21 mouse cellular contexts compared by ENCODE assay signal in genomic region chr8:11182148-11182484, GRCm38 (mm10).
DNase-seq lines count a peak whose midpoint lies in the region; ATAC-seq and TF ChIP-seq lines count a peak whose summit lies in the region.
"Had no signal": no experiment of that assay in that cellular context is flagged by ENCODE, and none has a peak within 500 bp of the region (broad histone marks: within the 10 kb centered on the region; RNA-seq: fewer than 3 reads in every experiment).

No protein-coding gene starts in this region.

- TF ChIP-seq POLR2A in lung, adult 2 months (IDR thresholded peaks at IDR 0.05; ENCODE audit: borderline replicate concordance, extremely low read depth, low read depth, low read length) = no peak

- H3K27me3 ChIP-seq in heart, embryonic 12.5 days (replicated peaks) = no peaks in the 10 kb centered on the region
- peaks cover 40% of the 10 kb centered on the region for H3K27me3 ChIP-seq in hindbrain, embryonic 10.5 days (ENCODE audit: insufficient read depth, poor library complexity, severe bottlenecking)
- 0 out of 2 replicates have a peak, but pooled peaks cover 2% of the 10 kb centered on the region for H3K27me3 ChIP-seq in hindbrain, embryonic 16.5 days (replicated peaks; ENCODE audit: control insufficient read depth, insufficient read depth, low read length)
- H3K27me3 ChIP-seq in lung, postnatal 0 days (replicated peaks; ENCODE audit: insufficient read depth, low read length) = no peaks in the 10 kb centered on the region
- H3K27me3 ChIP-seq: limb, embryonic 15.5 days had no signal

- ATAC-seq in heart, embryonic 12.5 days (ENCODE audit: insufficient number of reproducible peaks, low FRiP score) = no peak
- ATAC-seq in hindbrain, embryonic 16.5 days = no peak
- peak; percentile 66 for ATAC-seq in lung, postnatal 0 days
- ATAC-seq: forebrain, embryonic 16.5 days; hindbrain, postnatal 0 days; intestine, embryonic 16.5 days had no signal

- intact Hi-C loops in heart, postnatal 14 days (cut with DNase I) = no loop called here

- no peak overlapping the region for H3K4me3 ChIP-seq in heart, embryonic 12.5 days
- no peak overlapping the region for H3K4me3 ChIP-seq in hindbrain, embryonic 10.5 days
- no peak overlapping the region for H3K4me3 ChIP-seq in hindbrain, embryonic 16.5 days (ENCODE audit: low read length)
- no peak overlapping the region for H3K4me3 ChIP-seq in lung, postnatal 0 days (ENCODE audit: low read depth, low read length)
- no peak overlapping the region for H3K4me3 ChIP-seq in lung, adult 2 months (replicated peaks; ENCODE audit: extremely low read depth, low read depth, low read length)
- H3K4me3 ChIP-seq: embryonic facial prominence, embryonic 10.5 days; limb, embryonic 15.5 days; liver, embryonic 15.5 days; megakaryocyte, embryonic 14.5 days had no signal

- H3K9ac ChIP-seq in heart, embryonic 12.5 days = no peak overlapping the region
- H3K9ac ChIP-seq in hindbrain, embryonic 16.5 days (ENCODE audit: low read depth, low read length) = no peak overlapping the region
- no peak overlapping the region for H3K9ac ChIP-seq in lung, postnatal 0 days (replicated peaks; ENCODE audit: low read depth)
- H3K9ac ChIP-seq: limb, embryonic 15.5 days; liver, embryonic 15.5 days had no signal

- H3K36me3 ChIP-seq in heart, embryonic 12.5 days = no peaks in the 10 kb centered on the region
- H3K36me3 ChIP-seq in hindbrain, embryonic 10.5 days = no peaks in the 10 kb centered on the region
- no peaks in the 10 kb centered on the region for H3K36me3 ChIP-seq in hindbrain, embryonic 16.5 days (ENCODE audit: control insufficient read depth, insufficient read depth, low read length)
- no peaks in the 10 kb centered on the region for H3K36me3 ChIP-seq in lung, postnatal 0 days (ENCODE audit: insufficient read depth, low read length)
- H3K36me3 ChIP-seq: embryonic facial prominence, embryonic 10.5 days; limb, embryonic 15.5 days; liver, embryonic 15.5 days had no signal

- peak overlapping the region; percentile 93; the same call in 1 of the 2 replicates for H3K27ac ChIP-seq in heart, embryonic 12.5 days (ENCODE audit: poor library complexity, severe bottlenecking)
- 0 out of 2 replicates have a peak overlapping the region, but pooled peaks have one; percentile 23 for H3K27ac ChIP-seq in hindbrain, embryonic 10.5 days
- H3K27ac ChIP-seq in hindbrain, embryonic 16.5 days (ENCODE audit: low read depth, low read length) = no peak overlapping the region
- peak overlapping the region; percentile 47; the same call in 1 of the 2 replicates for H3K27ac ChIP-seq in lung, postnatal 0 days (ENCODE audit: low read length)
- H3K27ac ChIP-seq: embryonic facial prominence, embryonic 10.5 days; hindbrain, postnatal 0 days; limb, embryonic 15.5 days; liver, embryonic 15.5 days; stomach, postnatal 0 days had no signal

- WGBS in heart, embryonic 12.5 days = 51% methylated on average over 4 of the region's 4 CpGs
- 49% methylated on average over 4 of the region's 4 CpGs for whole genome bisulfite sequencing in hindbrain, embryonic 10.5 days
- 37% methylated on average over 4 of the region's 4 CpGs for WGBS in hindbrain, embryonic 16.5 days
- 37% methylated on average over 4 of the region's 4 CpGs for WGBS in lung, postnatal 0 days
- 56% methylated on average over 4 of the region's 4 CpGs for WGBS in lung, adult 2 months

- H3K4me1 ChIP-seq in heart, embryonic 12.5 days (replicated peaks) = peaks cover 78% of the 10 kb centered on the region
- H3K4me1 ChIP-seq in hindbrain, embryonic 10.5 days (replicated peaks) = peaks cover 32% of the 10 kb centered on the region
- H3K4me1 ChIP-seq in hindbrain, embryonic 16.5 days (ENCODE audit: control insufficient read depth, insufficient read depth, low read depth, low read length) = no peaks in the 10 kb centered on the region
- no peaks in the 10 kb centered on the region for H3K4me1 ChIP-seq in lung, postnatal 0 days (ENCODE audit: insufficient read depth, low read depth, low read length)
- H3K4me1 ChIP-seq in lung, adult 2 months (ENCODE audit: control insufficient read depth, insufficient read depth, low read length) = no peaks in the 10 kb centered on the region
- H3K4me1 ChIP-seq: limb, embryonic 15.5 days; liver, embryonic 15.5 days had no signal

- peak; percentile 19; the same call in 1 of the 2 replicates for TF ChIP-seq EP300 in lung, postnatal 0 days (IDR thresholded peaks at IDR 0.05)

- H3K4me2 ChIP-seq in heart, embryonic 12.5 days = no peak overlapping the region
- no peak overlapping the region for H3K4me2 ChIP-seq in hindbrain, embryonic 16.5 days (ENCODE audit: low read length)
- H3K4me2 ChIP-seq in lung, postnatal 0 days (replicated peaks; ENCODE audit: low read depth, low read length) = no peak overlapping the region
- H3K4me2 ChIP-seq: limb, embryonic 15.5 days; liver, embryonic 15.5 days had no signal

- no peak for TF ChIP-seq CTCF in lung, postnatal 0 days (IDR thresholded peaks at IDR 0.05)
- TF ChIP-seq CTCF in lung, adult 2 months (IDR thresholded peaks at IDR 0.05; ENCODE audit: insufficient read depth, low read length) = no peak

- H3K9me3 ChIP-seq in heart, embryonic 12.5 days (replicated peaks) = no peaks in the 10 kb centered on the region
- H3K9me3 ChIP-seq in hindbrain, embryonic 10.5 days = no peaks in the 10 kb centered on the region
- no peaks in the 10 kb centered on the region for H3K9me3 ChIP-seq in hindbrain, embryonic 16.5 days (ENCODE audit: control insufficient read depth, low read length)
- no peaks in the 10 kb centered on the region for H3K9me3 ChIP-seq in lung, postnatal 0 days (ENCODE audit: low read length)
- H3K9me3 ChIP-seq: embryonic facial prominence, embryonic 10.5 days; limb, embryonic 15.5 days; liver, embryonic 15.5 days; megakaryocyte, embryonic 14.5 days had no signal

- no peak for DNase-seq in heart, postnatal 14 days
- no peak for DNase-seq in hindbrain, embryonic 10.5 days (ENCODE audit: low spot score)
- peak; percentile 69 for DNase-seq in lung, postnatal 0 days (ENCODE audit: low spot score)
- DNase-seq in lung, adult 2 months = no peak
- no peak for DNase-seq in urinary bladder, postnatal 14 days (ENCODE audit: low spot score)
- DNase-seq: adrenal gland, postnatal 36 days; cerebellum, adult 9-10 months; gastrocnemius, postnatal 36 days; left cerebral cortex, postnatal 4 days; midbrain, embryonic 14.5 days; thymus, adult 2 months had no signal
